Mouse (Mus musculus) embryonic fibroblast, embryonic 13.5 days (primary cell): ENCODE results near the gene A830005F24Rik. TPM values are rescaled to one million over a fixed set of nuclear protein-coding genes. Genes with fewer than 3 reads are reported as not detected.

ENCODE experiments used
- H3K27ac ChIP-seq: 2 replicates; pipeline ENCODE4 v1.5.1; 2012; ENCODE audit warnings: low read length, control low read depth, inconsistent platforms; ENCODE audit not compliant: insufficient read depth
- H3K4me1 ChIP-seq: 2 replicates; pipeline ENCODE4 v1.6.1; 2011; ENCODE audit warnings: low read length; ENCODE audit not compliant: control insufficient read depth, insufficient read depth
- H3K4me3 ChIP-seq: 2 replicates; pipeline ENCODE4 v1.5.1; 2011; ENCODE audit warnings: mild to moderate bottlenecking, control low read depth, low read length; ENCODE audit not compliant: insufficient read depth
- CTCF ChIP-seq: IDR thresholded peaks from 2 replicates; pipeline ENCODE4 v1.5.1; 2011; ENCODE audit warnings: mild to moderate bottlenecking, control low read depth, low read length, moderate library complexity, borderline replicate concordance; ENCODE audit not compliant: insufficient read depth
- POLR2A ChIP-seq: IDR thresholded peaks from 2 replicates; pipeline ENCODE4 v1.6.1; 2011; ENCODE audit warnings: low read depth, mild to moderate bottlenecking, control low read depth, low read length, moderate library complexity
- polyA plus RNA-seq: library from polyadenylated mRNA; stranded (reverse); fragments of >200 nt; gene quantifications from 2 replicates; pipeline ENCODE4 v1.2.4, GENCODE M21; 2011; ENCODE audit warnings: low read depth; ENCODE audit not compliant: missing spikeins, insufficient read length

A830005F24Rik gene
- polyA plus RNA-seq, 1 experiment: 1.8 TPM

GRCm38 (mm10) chr13:48540488-48540887, 27.1 kb downstream of the A830005F24Rik start:
- TF ChIP-seq POLR2A (no peak), CTCF (no peak)
- Histone ChIP-seq H3K4me3 (no peak overlapping the region), H3K27ac (no peak overlapping the region), H3K4me1 (peaks cover 12% of the 10 kb centered on the region)

- peaks cover 17% of the 10 kb centered on the region for H3K4me1 ChIP-seq
- no peak overlapping the region for H3K27ac ChIP-seq
- no peak for TF ChIP-seq CTCF
- no peak for TF ChIP-seq POLR2A
- peak overlapping the region; percentile 57 for H3K4me3 ChIP-seq
These were observed 31.0 kb downstream of the A830005F24Rik start for GRCm38 (mm10) chr13:48544391-48544790.

GRCm38 (mm10) chr13:48544867-48545266, 31.5 kb downstream of the A830005F24Rik start:
- H3K4me1 ChIP-seq: peaks cover 13% of the 10 kb centered on the region
- H3K27ac ChIP-seq: peak overlapping the region; percentile 69
- TF ChIP-seq POLR2A (no peak), CTCF (no peak)
- H3K4me3 ChIP-seq: peak overlapping the region; percentile 99

- H3K27ac ChIP-seq: peak overlapping the region; percentile 99
These were observed 32.3 kb downstream of the A830005F24Rik start for GRCm38 (mm10) chr13:48545476-48546281.

GRCm38 (mm10) chr13:48546330-48546917, 33.1 kb downstream of the A830005F24Rik start:
- Histone ChIP-seq H3K4me3 (peak overlapping the region; percentile 76), H3K27ac (peak overlapping the region; percentile 99), H3K4me1 (peaks cover 7% of the 10 kb centered on the region; the same call in 1 of the 2 replicates)
- no peak for TF ChIP-seq CTCF
- TF ChIP-seq POLR2A: peak; percentile 74

More at GRCm38 (mm10) chr13:48545476-48546281, 32.3 kb downstream of the A830005F24Rik start:
- H3K4me3 ChIP-seq: peak overlapping the region; percentile 99
- H3K4me1 ChIP-seq: peaks cover 10% of the 10 kb centered on the region
- TF ChIP-seq CTCF (no peak), POLR2A (peak; percentile 76)

GRCm38 (mm10) chr13:48547623-48548022, 34.3 kb downstream of the A830005F24Rik start:
- Histone ChIP-seq H3K4me1 (peaks cover 7% of the 10 kb centered on the region; the same call in 1 of the 2 replicates), H3K27ac (peak overlapping the region; percentile 88), H3K4me3 (no peak overlapping the region)
- no peak; the same call in 1 of the 2 replicates for TF ChIP-seq POLR2A
- no peak for TF ChIP-seq CTCF

- H3K4me3 ChIP-seq: no peak overlapping the region
- peaks cover 9% of the 10 kb centered on the region for H3K4me1 ChIP-seq
- peak overlapping the region; percentile 88 for H3K27ac ChIP-seq
- no peak for TF ChIP-seq CTCF
- no peak for TF ChIP-seq POLR2A
These were observed 34.9 kb downstream of the A830005F24Rik start for GRCm38 (mm10) chr13:48548296-48548695.

- Histone ChIP-seq H3K27ac (peak overlapping the region; percentile 89), H3K4me3 (no peak overlapping the region), H3K4me1 (peaks cover 12% of the 10 kb centered on the region)
- TF ChIP-seq CTCF: no peak
- peak; percentile 75 for TF ChIP-seq POLR2A
These were observed 39.1 kb downstream of the A830005F24Rik start for GRCm38 (mm10) chr13:48552181-48553090.

GRCm38 (mm10) chr13:48553511-48553910, 40.1 kb downstream of the A830005F24Rik start:
- TF ChIP-seq CTCF (no peak), POLR2A (no peak)
- H3K27ac ChIP-seq: no peak overlapping the region

More at GRCm38 (mm10) chr13:48553511-48553910, 40.1 kb downstream of the A830005F24Rik start:
- Histone ChIP-seq H3K4me1 (peaks cover 4% of the 10 kb centered on the region), H3K4me3 (no peak overlapping the region)
